Mouse (Mus musculus) C2C12 (cell line): ENCODE results near the gene Lca5l.

ENCODE experiments used
- CEBPB ChIP-seq: IDR thresholded peaks from one replicate; pipeline ENCODE4 v1.6.1; 2011; ENCODE audit warnings: low read depth, mild to moderate bottlenecking, control low read depth, moderate library complexity
- CTCF ChIP-seq: IDR thresholded peaks from one replicate; pipeline ENCODE4 v1.5.1; 2011; ENCODE audit not compliant: control insufficient read depth, insufficient read depth, insufficient read length
- FOSL1 ChIP-seq: IDR thresholded peaks from one replicate; pipeline ENCODE4 v1.8.0; 2011; ENCODE audit warnings: mild to moderate bottlenecking, low read length; ENCODE audit not compliant: poor library complexity, insufficient read depth, severe bottlenecking
- MAX ChIP-seq: IDR thresholded peaks from one replicate; pipeline ENCODE4 v1.6.1; 2011; ENCODE audit warnings: mild to moderate bottlenecking, control low read depth
- USF1 ChIP-seq: IDR thresholded peaks from one replicate; pipeline ENCODE4 v1.6.1; 2011; ENCODE audit warnings: low read depth, mild to moderate bottlenecking, control low read depth, moderate library complexity

GRCm38 (mm10) chr16:96154476-96154875 lies 37.6 kb downstream of the Lca5l start:
- TF ChIP-seq USF1 (no peak), CEBPB (no peak), CTCF (no peak), MAX (no peak), FOSL1 (no peak)
